Mouse (Mus musculus): ENCODE measurements around the gene Tpx2. TPM values are rescaled to one million over a fixed set of nuclear protein-coding genes. Genes with fewer than 3 reads are reported as not detected.

Tpx2 gene
- polyA plus RNA-seq, 1 experiment from 2014 or later: 66.5 TPM

DNA sequence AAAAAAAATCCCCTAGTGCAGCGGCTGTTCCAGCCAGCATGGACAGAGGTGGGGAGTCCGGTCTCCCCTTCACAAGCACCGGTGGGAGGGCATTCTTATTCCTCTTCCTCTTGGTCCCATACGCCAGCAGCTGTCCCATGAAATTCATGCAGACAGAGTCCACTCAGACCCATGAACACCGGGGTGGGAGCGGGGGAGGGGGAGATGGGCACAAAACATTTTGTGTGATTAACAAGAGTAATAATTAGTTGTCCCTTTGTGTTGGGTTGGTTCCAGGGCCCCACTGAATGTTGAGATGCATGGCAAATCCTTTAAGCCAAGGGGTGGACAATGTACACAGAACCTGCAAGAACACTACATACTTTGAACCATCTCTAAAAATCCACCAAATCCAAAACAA is 93.3 kb downstream of the Tpx2 start:
- Histone ChIP-seq H3K9ac (no peak overlapping the region), H3K4me3 (replicated peaks) (no peak overlapping the region), H3K9me3 (no peaks in the 10 kb centered on the region), H3K27ac (no peak overlapping the region), H3K36me3 (no peaks in the 10 kb centered on the region), H3K4me1 (peaks cover 12% of the 10 kb centered on the region), H3K4me2 (no peak overlapping the region), H3K27me3 (replicated peaks) (peaks cover 63% of the 10 kb centered on the region)
- ATAC-seq (ENCODE audit: insufficient read depth, low FRiP score, low read depth): no peak
- WGBS: 72% methylated on average over 6 of the region's 6 CpGs

DNA sequence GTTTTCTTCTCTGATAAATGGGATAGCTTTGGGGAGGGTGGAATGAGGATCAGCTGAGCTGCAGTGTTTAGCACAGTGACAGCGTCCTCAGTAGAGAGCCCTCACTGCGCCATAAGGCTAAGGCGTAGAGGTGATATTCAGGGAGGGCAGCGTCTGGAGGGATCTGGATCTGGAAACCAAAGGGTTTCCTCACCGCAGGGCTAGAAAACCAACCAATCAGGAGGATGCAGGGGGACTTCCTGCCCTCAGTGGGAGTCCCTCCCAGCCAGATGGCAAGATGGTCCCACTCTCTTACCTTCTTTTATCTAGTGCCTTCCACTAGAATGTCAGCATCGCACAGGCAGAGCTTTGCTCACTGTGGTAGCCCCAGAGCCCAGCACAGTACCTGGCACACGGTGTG is 94.0 kb downstream of the Tpx2 start:
- ATAC-seq (ENCODE audit: insufficient read depth, low FRiP score, low read depth): no peak
- peaks cover 12% of the 10 kb centered on the region for H3K4me1 ChIP-seq
- H3K4me3 ChIP-seq (replicated peaks): no peak overlapping the region
- H3K4me2 ChIP-seq: no peak overlapping the region
- no peak overlapping the region for H3K9ac ChIP-seq
- no peaks in the 10 kb centered on the region for H3K9me3 ChIP-seq
- H3K27me3 ChIP-seq (replicated peaks): peaks cover 63% of the 10 kb centered on the region
- no peaks in the 10 kb centered on the region for H3K36me3 ChIP-seq
- 31% methylated on average over 7 of the region's 7 CpGs for WGBS
- H3K27ac ChIP-seq: no peak overlapping the region

DNA sequence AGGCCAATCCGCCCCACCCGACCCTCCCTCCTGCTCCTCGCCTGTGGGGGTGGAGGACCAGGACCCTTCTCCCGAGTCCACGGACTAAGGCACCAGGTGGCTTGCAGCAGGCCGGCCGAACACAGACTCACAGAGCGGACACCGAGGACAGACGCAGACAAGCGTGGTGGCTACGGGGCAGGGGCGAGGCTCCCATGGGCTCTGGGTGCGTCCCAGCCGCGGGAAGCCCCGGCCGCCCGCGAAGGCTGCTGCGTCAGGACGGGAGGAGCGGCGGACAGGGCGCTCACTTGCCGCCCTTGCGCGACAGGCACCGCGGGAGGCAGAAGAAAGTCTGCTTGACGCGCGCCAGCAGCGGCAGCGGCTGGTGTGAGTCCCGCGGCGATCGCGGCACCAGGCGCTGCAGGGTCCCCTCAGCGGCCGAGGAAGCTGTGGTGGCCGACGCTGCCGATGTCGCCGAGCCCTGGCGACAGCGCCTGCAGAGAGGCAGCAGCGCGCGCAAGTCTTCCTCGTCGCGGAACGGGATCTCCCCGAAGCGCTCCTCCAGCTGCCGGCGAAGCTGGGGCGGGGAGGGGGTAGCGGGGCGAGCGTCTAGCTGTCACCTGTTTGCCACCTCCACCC is 95.2 kb downstream of the Tpx2 start:
- no peaks in the 10 kb centered on the region for H3K36me3 ChIP-seq
- H3K4me2 ChIP-seq: peak overlapping the region; percentile 88
- no peak overlapping the region for H3K27ac ChIP-seq
- peaks cover 12% of the 10 kb centered on the region for H3K4me1 ChIP-seq
- peaks cover 63% of the 10 kb centered on the region for H3K27me3 ChIP-seq (replicated peaks)
- WGBS: under 1% methylated on average over 65 of the region's 65 CpGs
- H3K4me3 ChIP-seq (replicated peaks): peak overlapping the region; percentile 40
- H3K9me3 ChIP-seq: no peaks in the 10 kb centered on the region
- 0 out of 2 replicates have a peak overlapping the region, but pooled peaks have one; percentile 4 for H3K9ac ChIP-seq
- no peak for ATAC-seq (ENCODE audit: insufficient read depth, low FRiP score, low read depth)

DNA sequence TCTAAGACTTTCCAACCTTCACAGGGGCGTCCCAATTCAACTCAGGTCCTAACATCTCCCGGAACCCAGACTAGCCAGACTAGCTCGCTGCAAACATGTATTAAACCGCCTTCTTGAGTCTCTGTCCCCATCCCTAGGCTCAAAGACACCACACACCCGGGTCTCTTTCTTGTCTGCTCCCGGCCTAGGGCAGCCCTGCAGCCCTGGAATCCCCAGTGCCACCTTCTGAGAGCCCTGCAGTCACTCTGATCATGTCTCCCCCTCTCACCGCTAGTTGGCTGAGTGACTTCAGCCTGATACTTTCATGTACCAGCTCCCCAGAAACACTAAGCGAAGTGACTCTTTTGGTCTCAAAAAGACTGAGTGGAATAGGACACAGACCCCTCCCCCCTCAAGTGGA is 95.8 kb downstream of the Tpx2 start:
- H3K36me3 ChIP-seq: no peaks in the 10 kb centered on the region
- peak overlapping the region; percentile 88 for H3K4me2 ChIP-seq
- 9% methylated on average over 8 of the region's 8 CpGs for WGBS
- H3K4me1 ChIP-seq: peaks cover 12% of the 10 kb centered on the region
- no peak for ATAC-seq (ENCODE audit: insufficient read depth, low FRiP score, low read depth)
- H3K9ac ChIP-seq: no peak overlapping the region
- no peak overlapping the region for H3K27ac ChIP-seq
- H3K27me3 ChIP-seq (replicated peaks): peaks cover 66% of the 10 kb centered on the region
- H3K4me3 ChIP-seq (replicated peaks): peak overlapping the region; percentile 40
- no peaks in the 10 kb centered on the region for H3K9me3 ChIP-seq

DNA sequence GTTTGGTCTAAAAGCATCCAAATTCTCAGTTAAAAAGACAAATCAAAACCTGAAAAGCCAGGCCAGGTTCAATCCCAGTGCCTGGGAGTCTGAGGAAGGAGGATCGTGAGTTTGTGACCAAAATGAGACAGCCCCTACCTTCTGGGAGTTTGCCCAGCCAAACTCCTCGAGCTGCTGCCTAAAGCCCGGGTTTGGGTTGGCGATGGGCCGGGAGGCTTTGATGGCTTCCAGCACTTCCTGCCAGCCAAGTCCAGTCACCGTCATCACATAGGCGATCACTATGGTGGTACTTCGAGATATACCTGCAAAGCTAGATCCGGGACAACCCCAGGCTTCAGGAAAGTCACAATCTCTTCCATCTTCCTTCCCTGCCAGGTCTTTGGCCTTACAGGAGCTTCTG is 96.2 kb downstream of the Tpx2 start:
- ATAC-seq (ENCODE audit: insufficient read depth, low FRiP score, low read depth): no peak
- no peak overlapping the region for H3K4me3 ChIP-seq (replicated peaks)
- H3K4me2 ChIP-seq: no peak overlapping the region
- no peaks in the 10 kb centered on the region for H3K9me3 ChIP-seq
- H3K4me1 ChIP-seq: peaks cover 12% of the 10 kb centered on the region
- no peaks in the 10 kb centered on the region for H3K36me3 ChIP-seq
- peaks cover 70% of the 10 kb centered on the region for H3K27me3 ChIP-seq (replicated peaks)
- no peak overlapping the region for H3K27ac ChIP-seq
- WGBS: 54% methylated on average over 9 of the region's 9 CpGs
- H3K9ac ChIP-seq: no peak overlapping the region

Small RNA genes lying within 50 kb of the gene (microRNA-seq; reads per million reads assigned to microRNA genes)
- gene Mir5622: 1.5 reads per million

Other genes with a start within 250 kb of the Tpx2 start
- not detected in 2 replicates for gene Defb45, start 248.6 kb upstream of the Tpx2 start, polyA plus RNA-seq (2015; fragmentation: Nextera tagmentation; extraction: Ambion mirVana)
- gene Defb36, start 243.6 kb upstream of the Tpx2 start, polyA plus RNA-seq (2015; fragmentation: Nextera tagmentation; extraction: Ambion mirVana): not detected in 2 replicates
- 1.2 and 1.6 TPM in 2 replicates for gene Defb25, start 224.9 kb upstream of the Tpx2 start, polyA plus RNA-seq (2015; fragmentation: Nextera tagmentation; extraction: Ambion mirVana)
- 19.1 and 22.7 TPM in 2 replicates for gene Rem1, start 221.0 kb upstream of the Tpx2 start, polyA plus RNA-seq (2015; fragmentation: Nextera tagmentation; extraction: Ambion mirVana)
- 122 and 135 TPM in 2 replicates for gene H13, start 178.5 kb upstream of the Tpx2 start, polyA plus RNA-seq (2015; fragmentation: Nextera tagmentation; extraction: Ambion mirVana)
- 23.1 and 26.7 TPM in 2 replicates for gene Mcts2, start 160.9 kb upstream of the Tpx2 start, polyA plus RNA-seq (2015; fragmentation: Nextera tagmentation; extraction: Ambion mirVana)
- gene Id1, start 111.7 kb upstream of the Tpx2 start, polyA plus RNA-seq (2015; fragmentation: Nextera tagmentation; extraction: Ambion mirVana): 117 and 138 TPM in 2 replicates
- 19.0 and 19.5 TPM in 2 replicates for gene Cox4i2, start 93.8 kb upstream of the Tpx2 start, polyA plus RNA-seq (2015; fragmentation: Nextera tagmentation; extraction: Ambion mirVana)
- gene Bcl2l1, start 16.2 kb upstream of the Tpx2 start, polyA plus RNA-seq (2015; fragmentation: Nextera tagmentation; extraction: Ambion mirVana): 69.8 and 75.7 TPM in 2 replicates
- gene Mylk2, start 63.4 kb downstream of the Tpx2 start, polyA plus RNA-seq (2015; fragmentation: Nextera tagmentation; extraction: Ambion mirVana): 0.08 and 0.19 TPM in 2 replicates
- 3.1 and 4.3 TPM in 2 replicates for gene Foxs1, start 85.2 kb downstream of the Tpx2 start, polyA plus RNA-seq (2015; fragmentation: Nextera tagmentation; extraction: Ambion mirVana)
- 0.23 and 0.45 TPM in 2 replicates for gene Dusp15, start 103.7 kb downstream of the Tpx2 start, polyA plus RNA-seq (2015; fragmentation: Nextera tagmentation; extraction: Ambion mirVana)
- 0.21 and 0.35 TPM in 2 replicates for gene Ttll9, start 114.5 kb downstream of the Tpx2 start, polyA plus RNA-seq (2015; fragmentation: Nextera tagmentation; extraction: Ambion mirVana)
- 98.9 and 101 TPM in 2 replicates for gene Pdrg1, start 167.5 kb downstream of the Tpx2 start, polyA plus RNA-seq (2015; fragmentation: Nextera tagmentation; extraction: Ambion mirVana)
- gene Xkr7, start 183.9 kb downstream of the Tpx2 start, polyA plus RNA-seq (2015; fragmentation: Nextera tagmentation; extraction: Ambion mirVana): 0.06 and 0.09 TPM in 2 replicates
- gene Ccm2l, start 218.0 kb downstream of the Tpx2 start, polyA plus RNA-seq (2015; fragmentation: Nextera tagmentation; extraction: Ambion mirVana): 1.7 and 1.9 TPM in 2 replicates

Measured in stomach, embryonic 15.5 days (tissue).